Mouse (Mus musculus) liver, embryonic 14.5 days (tissue): Measurements from ENCODE around the gene Cxcr5.

Experiments used
- CTCF ChIP-seq: IDR thresholded peaks from 2 replicates; pipeline ENCODE4 v1.5.1; 2016; ENCODE audit warnings: antibody characterized with exemption, low read depth, control low read depth
- EP300 ChIP-seq: IDR thresholded peaks from 2 replicates; pipeline ENCODE4 v1.6.1; 2016; ENCODE audit warnings: antibody characterized with exemption, low read depth

- no peak for TF ChIP-seq CTCF
- TF ChIP-seq EP300 = no peak
Observed at GRCm38 (mm10) chr9:44478959-44479605, 82.6 kb downstream of the Cxcr5 start.
